Mouse (Mus musculus) G1E (cell line): ENCODE data around the gene Sik3. TPM values are rescaled to one million over a fixed set of nuclear protein-coding genes. Genes with fewer than 3 reads are reported as not detected.

Experiments
- ATAC-seq: 2 replicates; pipeline ENCODE4 v1.8.0; 2016; ENCODE audit warnings: mild to moderate bottlenecking; ENCODE audit not compliant: insufficient number of reproducible peaks, poor library complexity, low FRiP score, severe bottlenecking; ENCODE audit errors: extremely low read depth
- DNase-seq: peaks from one replicate; pipeline ENCODE4 v3.0.0; 2012; ENCODE audit warnings: low spot score
- H3K27me3 ChIP-seq: 2 replicates; pipeline ENCODE4 v1.6.1; 2012; ENCODE audit warnings: mild to moderate bottlenecking, low read length, inconsistent platforms; ENCODE audit not compliant: insufficient read depth
- H3K36me3 ChIP-seq: replicated peaks from 2 replicates; pipeline ENCODE3; 2012; ENCODE audit warnings: mild to moderate bottlenecking, inconsistent platforms
- H3K4me1 ChIP-seq: 2 replicates; pipeline ENCODE4 v1.6.1; 2012; ENCODE audit warnings: low read depth, low read length, inconsistent platforms, mixed read lengths; ENCODE audit not compliant: insufficient read depth
- H3K4me3 ChIP-seq: 2 replicates; pipeline ENCODE4 v1.5.1; 2012; ENCODE audit warnings: low read depth, mild to moderate bottlenecking, inconsistent platforms, low read length, moderate library complexity, mixed read lengths
- H3K9me3 ChIP-seq: replicated peaks from 2 replicates; pipeline ENCODE4 v1.6.1; 2012; ENCODE audit warnings: inconsistent platforms
- CTCF ChIP-seq: IDR thresholded peaks from 2 replicates; pipeline ENCODE4 v1.5.1; 2012; ENCODE audit warnings: low read depth, low read length, inconsistent platforms, mixed read lengths
- GATA1 ChIP-seq: IDR thresholded peaks from 2 replicates; pipeline ENCODE4 v1.6.1; 2012; ENCODE audit warnings: borderline replicate concordance, low read length, inconsistent platforms, mixed read lengths
- GATA2 ChIP-seq: IDR thresholded peaks from 2 replicates; pipeline ENCODE4 v1.6.1; 2012; ENCODE audit warnings: low read depth, low read length, inconsistent platforms, borderline replicate concordance
- POLR2AphosphoS5 ChIP-seq: IDR thresholded peaks from 2 replicates; pipeline ENCODE4 v1.6.1; 2012; ENCODE audit warnings: low read depth, low read length, inconsistent platforms; ENCODE audit not compliant: insufficient replicate concordance
- TAL1 ChIP-seq: conservative IDR thresholded peaks from 2 replicates; pipeline ENCODE4 v1.6.1; 2012; ENCODE audit warnings: low read depth, low read length, inconsistent platforms, mixed read lengths
- polyA plus RNA-seq: library from polyadenylated mRNA; stranded (reverse); fragments of >175 nt; gene quantifications from 2 replicates; pipeline ENCODE4 v1.2.3, GENCODE M21; 2012
- total RNA-seq, 2 experiments: library from RNA; stranded (forward) in 1 of 2; stranded (reverse) in 1 of 2; fragments of 200-1000 nt in 1 of 2; fragments of >200 nt in 1 of 2; fragmentation: Nextera tagmentation in 1 of 2; gene quantifications; 2 replicates each; pipeline ENCODE4 v1.2.3; 2014 to 2017

Sik3 gene
- total and polyA plus RNA-seq, 3 experiments = 30.5 to 99.0 (median 49.1) TPM

DNA sequence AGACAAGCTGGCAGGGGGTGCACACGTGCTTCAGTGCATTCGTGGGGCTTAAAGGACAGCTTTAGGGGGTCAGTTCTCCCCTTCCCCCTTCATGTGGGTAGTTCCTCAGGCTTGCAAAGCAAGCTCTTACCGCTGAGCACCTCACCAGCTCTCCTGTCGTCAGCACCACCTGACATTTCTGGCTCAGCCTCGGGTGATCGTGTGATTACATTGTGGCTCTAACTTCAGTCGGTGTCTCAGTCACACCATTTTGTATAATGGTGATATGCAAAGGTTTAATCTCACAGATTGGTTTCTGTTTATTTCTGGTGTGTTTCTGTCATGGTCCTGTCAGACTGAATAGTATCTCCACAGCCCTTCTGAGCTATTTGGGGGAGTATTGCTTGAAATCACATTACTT lies 186.3 kb downstream of the Sik3 start:
- Histone ChIP-seq H3K27me3 (no peaks in the 10 kb centered on the region), H3K9me3 (no peaks in the 10 kb centered on the region), H3K4me1 (peaks cover 54% of the 10 kb centered on the region), H3K4me3 (no peak overlapping the region), H3K36me3 (peaks cover 94% of the 10 kb centered on the region)
- TF ChIP-seq CTCF (no peak), POLR2AphosphoS5 (no peak), GATA1 (no peak), TAL1 (no peak), GATA2 (no peak)
- DNase-seq (no peak), ATAC-seq (no peak)

DNA sequence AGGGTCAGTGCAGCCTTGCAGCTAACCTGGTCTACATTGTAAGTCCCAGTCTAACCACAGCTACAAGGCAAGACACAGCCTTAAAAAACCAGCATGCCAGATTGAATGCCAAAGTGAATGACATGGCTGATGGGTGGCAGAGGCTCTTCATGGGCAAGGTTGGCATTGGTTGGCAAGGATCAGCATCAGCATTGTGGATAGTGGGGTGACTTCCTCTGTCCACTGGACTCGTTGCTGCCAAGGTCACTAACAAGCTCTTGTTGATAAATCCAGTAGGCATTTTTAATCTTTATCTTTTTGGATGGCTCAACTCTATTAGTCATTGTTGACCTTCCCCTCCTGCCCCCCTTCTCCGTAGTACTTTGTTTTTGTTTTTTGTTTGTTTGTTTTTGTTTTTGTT lies 187.0 kb downstream of the Sik3 start:
- peaks cover 94% of the 10 kb centered on the region for H3K36me3 ChIP-seq

DNA sequence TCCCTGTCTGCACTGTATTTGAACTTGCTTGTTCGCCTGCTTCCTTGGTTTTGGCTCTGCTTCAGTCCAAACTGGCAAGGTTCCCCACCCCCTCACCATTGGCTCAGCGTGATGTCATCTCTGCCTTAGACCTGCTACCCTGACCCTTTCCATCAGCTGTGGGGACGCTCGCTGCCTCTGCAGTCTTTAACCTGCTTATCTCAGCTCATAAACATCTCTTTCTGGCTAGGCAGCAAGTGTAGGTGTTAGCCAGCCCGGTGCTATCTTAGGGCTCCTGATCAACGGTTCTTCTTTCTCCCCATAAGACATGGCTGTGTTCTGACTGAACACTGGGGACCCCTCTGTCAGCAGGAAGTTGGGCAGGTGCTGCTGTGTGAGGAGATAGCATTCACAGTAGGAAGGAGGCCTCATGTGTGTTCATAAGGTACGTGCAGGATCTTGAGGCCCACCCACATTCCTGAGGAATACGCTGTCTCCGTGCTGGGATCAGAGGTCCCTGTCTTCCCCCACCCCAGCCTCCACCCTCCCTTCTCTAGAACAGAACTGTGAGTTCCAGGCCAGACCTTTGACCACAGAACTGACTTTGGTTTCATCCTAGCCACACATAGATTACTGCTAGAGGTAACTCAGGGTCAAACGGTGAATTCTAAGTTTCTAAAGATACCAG lies 194.3 kb downstream of the Sik3 start:
- TF ChIP-seq GATA1 (no peak), GATA2 (no peak), POLR2AphosphoS5 (no peak), CTCF (no peak), TAL1 (peak; percentile 73)
- peak overlapping the region; percentile 31; the same call in 1 of the 2 replicates for H3K4me3 ChIP-seq
- no peaks in the 10 kb centered on the region for H3K9me3 ChIP-seq
- peaks cover 88% of the 10 kb centered on the region for H3K36me3 ChIP-seq
- DNase-seq (peak; percentile 94), ATAC-seq (peak; percentile 89)
- no peaks in the 10 kb centered on the region for H3K27me3 ChIP-seq
- H3K4me1 ChIP-seq = peaks cover 90% of the 10 kb centered on the region

More for the DNA sequence above, 187.0 kb downstream of the Sik3 start:
- DNase-seq (no peak), ATAC-seq (no peak)
- no peak for TF ChIP-seq CTCF
- no peak for TF ChIP-seq GATA1
- no peak for TF ChIP-seq GATA2
- TF ChIP-seq TAL1 = no peak
- TF ChIP-seq POLR2AphosphoS5 = no peak
- Histone ChIP-seq H3K27me3 (no peaks in the 10 kb centered on the region), H3K4me3 (no peak overlapping the region), H3K9me3 (no peaks in the 10 kb centered on the region), H3K4me1 (peaks cover 61% of the 10 kb centered on the region)

DNA sequence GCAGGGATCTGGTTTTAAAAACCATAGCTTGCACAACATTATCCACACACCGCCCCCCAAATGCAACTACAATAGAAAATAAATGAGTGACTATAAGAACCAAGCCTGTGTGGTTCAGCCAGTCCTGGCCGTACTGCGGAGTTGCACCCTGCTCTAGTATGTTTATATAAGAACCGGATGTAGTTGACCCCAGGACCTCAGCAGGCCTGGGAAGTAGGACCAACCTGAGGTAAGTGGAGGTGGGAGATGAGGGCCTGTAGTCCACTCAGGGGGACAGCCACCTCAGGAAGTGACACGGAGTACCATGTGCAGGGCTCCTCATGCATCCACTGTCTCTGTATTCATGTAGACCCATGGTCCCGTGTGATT lies 194.9 kb downstream of the Sik3 start:
- peaks cover 88% of the 10 kb centered on the region for H3K36me3 ChIP-seq
- peak overlapping the region; percentile 46; the same call in 1 of the 2 replicates for H3K4me3 ChIP-seq
- no peaks in the 10 kb centered on the region for H3K9me3 ChIP-seq
- TF ChIP-seq GATA2 (no peak), CTCF (no peak), GATA1 (no peak), POLR2AphosphoS5 (no peak), TAL1 (no peak)
- H3K27me3 ChIP-seq = no peaks in the 10 kb centered on the region
- H3K4me1 ChIP-seq = peaks cover 90% of the 10 kb centered on the region
- no peak for DNase-seq
- no peak for ATAC-seq

DNA sequence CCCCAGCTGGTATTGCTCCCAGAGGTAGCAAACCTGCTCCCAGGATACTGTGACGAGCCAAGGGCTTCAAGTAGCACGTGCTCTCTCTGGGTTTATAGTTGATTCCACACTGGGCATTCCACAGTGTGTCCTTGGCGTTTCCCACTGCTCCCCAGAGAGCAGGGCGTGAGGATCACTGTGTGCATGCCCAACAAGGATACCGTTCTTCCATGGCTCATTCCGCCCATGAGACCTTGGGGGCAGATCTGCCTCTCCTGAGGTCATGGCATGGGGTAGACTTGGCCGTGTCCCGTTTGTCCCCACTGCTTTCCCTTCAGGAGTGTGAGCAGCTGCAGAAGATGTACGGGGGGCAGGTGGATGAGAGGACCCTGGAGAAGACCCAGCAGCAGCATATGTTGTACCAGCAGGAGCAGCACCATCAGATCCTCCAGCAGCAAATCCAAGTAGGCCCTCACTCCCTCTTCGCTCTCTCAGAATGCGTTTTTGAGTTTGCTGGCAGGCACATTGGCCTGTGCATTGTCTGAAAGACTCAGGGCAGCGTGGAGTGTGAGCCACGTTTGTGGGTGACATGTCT lies 195.9 kb downstream of the Sik3 start:
- DNase-seq = no peak
- Histone ChIP-seq H3K4me1 (peaks cover 91% of the 10 kb centered on the region), H3K27me3 (no peaks in the 10 kb centered on the region), H3K4me3 (no peak overlapping the region), H3K9me3 (no peaks in the 10 kb centered on the region), H3K36me3 (peaks cover 89% of the 10 kb centered on the region)
- TF ChIP-seq GATA1 = no peak
- no peak for ATAC-seq

- Histone ChIP-seq H3K4me3 (no peak overlapping the region), H3K4me1 (peaks cover 93% of the 10 kb centered on the region), H3K36me3 (peaks cover 89% of the 10 kb centered on the region), H3K9me3 (no peaks in the 10 kb centered on the region), H3K27me3 (no peaks in the 10 kb centered on the region)
- DNase-seq (no peak), ATAC-seq (no peak)
- no peak for TF ChIP-seq TAL1
- TF ChIP-seq CTCF = no peak
- TF ChIP-seq POLR2AphosphoS5 = no peak
- TF ChIP-seq GATA2 = no peak
- TF ChIP-seq GATA1 = no peak
Observed at GRCm38 (mm10) chr9:46210473-46210872, 197.9 kb downstream of the Sik3 start.
